Mouse (Mus musculus): ENCODE results near the gene Olfr1344.
A peak's percentile ranks its signal among the peaks of the same experiment; 100 is the strongest.
"Not testable (repeated sequence)": the region's sequence is repeated elsewhere in the genome, so short reads cannot be mapped to it uniquely, and the experiment has no call there.

Gene Olfr1344

DNA sequence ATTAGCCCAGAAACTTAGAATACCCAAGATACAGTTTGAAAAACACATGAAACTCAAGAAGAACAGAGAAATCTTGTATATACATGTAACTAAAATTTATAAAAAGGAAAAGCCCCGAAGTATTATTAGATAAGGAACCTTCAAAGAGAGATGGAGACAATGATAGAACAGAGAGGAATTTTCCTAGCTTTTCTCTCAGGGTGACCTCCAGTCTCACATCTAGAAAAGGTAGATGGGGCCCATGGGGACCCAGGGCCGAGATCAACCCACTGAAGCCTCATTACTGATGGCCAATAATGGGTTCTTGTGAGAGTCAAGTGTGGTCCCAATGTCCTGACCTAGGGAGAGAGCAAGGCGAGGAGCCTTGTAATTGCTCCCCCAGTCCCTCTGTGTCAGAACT lies at the start of gene Olfr1344:
TSS of gene Olfr1344 (plus strand) at position 301 of the 400 bp plus-strand sequence.
- no peak for DNase-seq

DNA sequence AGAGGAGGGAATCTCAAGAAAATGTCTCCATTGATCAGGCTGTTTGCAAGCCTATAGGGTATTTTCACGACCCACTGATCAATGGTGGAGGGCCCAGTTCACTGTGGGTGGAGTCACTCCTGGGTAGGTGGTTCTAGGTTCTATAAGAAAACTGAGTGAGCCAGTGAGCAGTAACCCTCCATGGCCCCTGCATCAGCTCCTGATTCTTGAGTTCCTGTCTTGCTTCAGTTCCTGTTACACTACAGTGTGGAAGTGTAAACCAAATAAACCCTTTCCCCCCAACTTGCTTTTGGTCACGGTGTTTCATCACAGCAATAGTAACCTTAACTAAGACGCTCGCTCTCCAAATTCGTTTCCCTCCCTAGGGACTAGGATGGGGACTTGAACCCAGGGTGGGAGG lies 49.5 kb upstream of the Olfr1344 start:
- no peak for DNase-seq

DNA sequence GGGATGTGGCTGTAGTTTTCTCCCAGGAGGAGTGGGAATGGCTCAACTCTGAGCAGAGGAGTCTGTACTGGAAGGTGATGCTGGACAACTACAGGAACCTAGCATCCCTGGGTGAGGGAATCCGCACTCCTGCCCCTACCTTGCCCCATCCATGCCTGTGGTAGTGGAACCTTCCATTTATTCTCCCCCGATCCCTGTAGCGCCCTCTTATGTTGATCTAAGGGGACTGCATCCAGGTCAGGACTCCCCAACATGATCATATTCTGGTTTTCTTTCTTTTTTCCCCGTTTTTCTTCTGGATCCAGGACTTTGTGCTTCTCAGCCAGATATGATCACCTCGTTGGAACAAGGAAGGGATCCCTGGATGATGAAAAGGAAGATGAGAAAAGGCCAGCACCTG lies 49.0 kb upstream of the Olfr1344 start:
- DNase-seq, result no peak

DNA sequence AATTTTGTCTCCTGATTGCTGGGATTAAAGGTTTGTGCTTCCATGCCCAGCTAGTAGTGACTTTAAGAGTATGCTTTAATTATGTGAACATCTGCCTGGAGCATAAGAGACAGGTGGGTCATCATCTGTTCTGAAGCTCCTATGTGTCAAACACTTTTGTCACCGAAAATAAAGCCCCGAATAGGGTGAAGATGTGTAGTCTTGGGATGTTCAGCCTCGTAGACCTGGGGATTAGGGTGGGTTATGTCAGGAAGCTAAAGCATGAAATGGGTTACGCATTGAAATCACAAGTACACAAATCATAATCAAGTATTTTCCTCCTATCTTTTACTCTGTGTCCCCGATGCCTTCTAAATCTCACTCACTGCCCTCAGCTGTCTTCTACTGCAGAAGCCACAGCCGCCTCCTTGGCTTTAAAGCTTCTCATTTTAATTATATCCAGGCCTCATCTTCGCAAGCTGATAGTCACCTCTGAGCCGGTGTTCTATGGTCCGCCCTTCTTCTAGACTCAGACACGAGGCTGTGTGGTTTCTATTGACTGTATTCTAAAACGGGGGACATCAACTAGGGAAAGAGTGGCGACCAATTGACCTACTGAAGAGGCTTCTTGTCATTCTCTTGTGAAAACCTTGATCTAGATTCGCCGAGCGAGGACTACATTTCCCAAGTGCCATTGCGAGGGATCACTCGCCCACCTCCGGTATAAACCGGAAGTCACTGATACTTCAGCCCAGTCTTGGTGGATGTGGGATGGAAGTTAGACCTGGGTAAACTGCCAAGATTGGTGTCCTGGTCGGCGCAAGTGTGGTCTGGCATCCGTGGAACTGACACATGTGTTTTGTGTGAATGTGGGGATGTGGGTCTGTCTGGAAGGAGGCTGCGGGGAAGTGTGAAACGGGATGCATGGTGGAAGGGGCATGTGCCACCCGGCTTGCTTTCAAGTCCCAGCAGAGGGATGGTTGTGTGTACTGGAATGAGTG lies 40.2 kb upstream of the Olfr1344 start, which contains the start of gene Smim17:
TSS of gene Smim17 (plus strand) at position 720 of the 980 bp plus-strand sequence.
- DNase-seq, result peak; percentile 40 to 55

DNA sequence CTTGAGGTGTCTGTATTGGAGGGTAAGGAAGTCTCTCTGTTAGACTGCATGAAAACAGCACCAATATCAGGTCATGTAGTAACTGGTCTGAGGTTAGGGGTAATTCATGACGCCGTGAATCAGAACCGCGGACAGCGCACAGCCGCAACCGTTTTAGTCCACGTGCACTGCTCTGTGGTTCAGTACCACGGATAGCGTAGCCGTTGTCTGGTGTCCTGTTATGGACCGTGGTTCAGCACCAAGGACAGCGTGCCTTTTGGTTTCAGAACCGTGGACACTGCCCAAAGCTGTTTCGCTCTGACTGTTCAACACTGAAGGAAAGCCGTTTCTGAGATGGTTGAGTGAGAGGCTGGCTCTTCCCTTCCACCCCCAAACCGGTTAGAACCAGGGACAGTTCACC lies 28.4 kb upstream of the Olfr1344 start, which contains the start of gene Gm20715:
TSS of gene Gm20715 (plus strand) at position 235 of the 400 bp plus-strand sequence.
- DNase-seq, result peak; percentile 63 to 66

DNA sequence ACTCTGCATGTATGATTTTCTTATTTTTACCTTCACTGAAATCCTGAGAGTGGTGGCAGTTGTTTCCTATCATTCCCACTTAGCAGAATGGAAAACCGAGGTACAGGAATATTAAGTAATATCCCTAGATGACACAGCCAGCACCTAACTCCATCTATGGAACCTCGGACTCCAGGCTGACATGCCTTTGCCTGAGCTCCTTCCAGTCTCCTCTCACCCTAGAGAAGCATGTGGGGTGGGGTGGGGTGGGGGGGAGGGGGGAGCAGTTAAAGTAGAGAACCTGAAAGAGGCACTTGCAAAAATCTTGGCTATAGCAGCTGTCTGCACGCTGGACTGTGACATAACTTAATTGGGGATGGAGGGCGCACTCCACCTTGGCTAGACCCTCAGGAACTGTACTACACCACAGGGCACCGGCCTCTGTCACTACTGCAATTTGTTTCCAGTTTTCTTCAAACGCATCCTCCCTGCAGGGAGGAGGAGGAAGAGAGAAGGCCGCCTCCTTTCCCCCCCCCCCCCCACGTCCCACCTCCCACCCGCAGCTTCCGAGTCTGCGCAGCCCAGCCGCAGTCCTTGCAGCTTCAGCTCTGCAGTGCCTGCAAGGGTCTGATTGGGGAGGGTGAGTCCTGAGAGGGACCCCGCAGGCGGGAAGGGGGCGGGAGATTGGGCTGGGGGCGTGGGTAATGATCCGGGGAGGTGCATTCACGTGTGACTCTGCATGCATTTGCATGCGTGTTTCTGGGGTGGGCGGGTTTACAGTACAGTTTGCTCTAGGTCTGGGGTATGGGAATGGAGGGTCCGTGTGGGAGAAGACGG lies 23.7 kb upstream of the Olfr1344 start:
- no peak for DNase-seq

DNA sequence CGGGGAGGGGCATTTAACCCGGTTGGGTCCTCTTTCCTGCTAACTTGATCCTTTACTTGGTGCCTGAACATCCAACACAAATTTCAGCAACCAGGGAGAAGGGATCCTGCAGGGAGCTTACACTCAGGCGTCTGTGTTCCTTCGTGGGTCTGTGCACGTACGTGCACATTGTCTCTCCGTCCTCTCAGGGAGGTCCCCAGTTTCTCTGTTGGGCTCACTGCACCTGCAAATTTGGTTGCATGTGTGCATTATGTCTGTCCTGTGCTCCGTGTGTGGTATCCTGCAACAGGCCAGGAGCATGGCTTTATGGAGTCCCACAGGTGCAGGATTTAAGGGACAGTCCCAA lies 23.1 kb upstream of the Olfr1344 start:
- no peak for DNase-seq

DNA sequence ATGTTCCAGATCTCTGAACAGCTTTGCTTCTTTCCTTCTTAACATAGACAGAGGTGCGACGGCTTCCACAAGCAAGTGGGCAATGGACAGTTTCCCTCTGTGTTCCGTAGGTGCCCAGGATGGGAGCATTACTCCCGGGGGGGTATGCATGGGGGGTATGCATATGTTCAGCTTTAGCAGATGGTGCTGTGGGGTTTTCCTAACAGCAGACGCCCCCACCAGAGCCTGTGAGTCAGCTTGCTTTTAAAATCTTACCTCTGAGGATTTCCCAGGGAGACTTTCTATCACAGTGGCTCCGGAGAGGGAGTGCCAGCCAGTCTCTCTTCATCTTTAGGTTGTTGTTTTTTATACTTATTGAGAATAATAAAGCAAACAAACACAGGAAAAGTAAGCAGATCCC lies 18.6 kb upstream of the Olfr1344 start:
- DNase-seq, result no peak

DNA sequence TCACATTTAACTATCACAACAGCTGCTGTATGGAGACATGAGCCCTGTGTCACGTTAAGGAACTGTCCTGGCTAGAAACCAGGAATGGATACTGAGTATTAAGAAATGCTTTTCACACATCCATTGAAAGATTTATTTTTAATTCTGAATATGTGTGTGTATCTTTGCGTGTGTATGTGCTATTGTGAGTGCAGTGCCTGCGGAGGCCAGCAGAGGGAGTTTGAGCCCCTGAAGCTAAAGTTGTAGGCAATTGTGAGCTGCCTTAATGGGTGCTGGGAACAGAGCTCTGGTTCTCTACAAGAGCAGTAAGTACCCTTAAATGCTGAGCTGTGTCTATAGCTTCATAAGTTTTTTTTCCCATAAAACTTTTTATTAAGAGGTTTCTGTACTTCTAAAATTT lies 9.1 kb upstream of the Olfr1344 start:
- DNase-seq, result no peak

DNA sequence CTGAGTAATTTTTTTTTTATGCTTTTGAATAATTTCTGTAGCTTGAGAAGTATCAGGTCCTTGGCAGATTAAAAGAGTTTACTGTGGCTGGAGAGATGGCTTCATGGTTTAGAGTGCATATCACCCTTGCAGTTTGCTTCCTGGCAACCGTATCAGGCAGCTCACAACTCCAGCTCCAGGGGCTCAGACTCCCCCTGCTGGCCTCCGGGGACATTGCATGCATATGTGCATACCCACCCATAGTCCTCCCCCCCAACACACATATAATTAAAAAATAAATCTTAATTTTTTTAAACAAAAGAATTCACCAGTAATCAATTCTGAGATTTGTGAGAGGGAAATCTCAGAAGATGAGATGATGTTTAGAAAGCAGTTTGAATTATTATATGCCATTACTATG lies 8.1 kb upstream of the Olfr1344 start:
- DNase-seq, result peak; percentile 26 to 35

DNA sequence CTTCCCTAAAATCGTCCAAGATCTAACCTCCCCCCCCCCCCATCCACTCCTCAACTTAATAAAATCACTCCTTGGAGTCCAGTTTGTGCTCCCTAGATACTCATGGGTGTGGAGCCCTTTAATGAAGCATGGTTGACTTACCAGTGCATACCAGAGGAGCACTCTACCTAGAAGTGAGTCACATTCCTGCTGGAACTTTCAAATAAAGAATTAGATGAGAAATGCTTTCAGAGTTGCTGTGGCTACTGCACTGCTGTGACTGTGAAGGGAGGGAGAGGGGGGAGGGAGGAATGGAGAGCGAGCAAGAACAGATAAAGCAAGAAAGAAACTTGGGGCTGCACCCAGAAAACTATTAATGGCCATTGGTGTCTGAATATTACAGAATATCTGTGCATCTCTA lies 2.7 kb downstream of the Olfr1344 start:
- no peak for DNase-seq

DNA sequence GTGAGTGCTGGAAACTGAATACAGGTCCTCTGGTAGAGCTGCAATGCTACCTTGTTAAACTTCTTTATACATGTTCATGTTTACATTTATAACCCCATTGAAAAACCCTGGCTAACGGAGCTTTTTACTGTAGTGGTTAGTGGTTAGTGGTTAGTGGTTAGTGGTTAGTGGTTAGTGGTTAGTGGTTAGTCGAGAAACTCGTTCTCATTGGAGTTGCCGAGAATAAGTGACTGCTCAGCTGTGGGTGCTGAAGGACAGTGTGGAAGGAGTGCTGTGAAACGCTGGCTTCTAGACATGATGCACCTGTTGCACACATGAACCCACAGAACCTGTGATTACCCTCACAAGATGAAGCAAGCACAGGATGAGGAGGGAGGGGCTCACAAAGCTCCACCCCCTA lies 9.3 kb downstream of the Olfr1344 start:
- DNase-seq, result no peak

DNA sequence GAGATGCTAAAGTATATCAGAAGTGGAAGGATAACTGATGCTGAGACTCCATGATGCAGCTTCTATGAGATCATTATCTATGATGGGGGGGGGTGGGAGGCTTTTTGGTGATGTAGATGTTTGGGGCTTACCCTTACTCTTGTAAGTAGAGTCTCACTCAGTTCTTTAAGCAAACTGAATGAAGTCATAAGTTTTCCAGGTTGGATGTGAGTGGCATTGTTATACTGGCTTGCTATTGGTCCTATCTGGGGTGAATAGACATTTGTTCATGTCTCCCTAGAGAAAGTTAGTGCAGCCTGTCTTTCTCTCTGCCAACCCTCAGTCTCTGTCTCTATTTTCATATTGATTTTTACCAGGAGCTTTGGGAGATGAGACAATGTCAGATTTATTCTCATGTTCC lies 17.4 kb downstream of the Olfr1344 start, which contains the start of gene Olfr1336:
TSS of gene Olfr1336 (plus strand) at position 301 of the 400 bp plus-strand sequence.
- DNase-seq, result no peak

DNA sequence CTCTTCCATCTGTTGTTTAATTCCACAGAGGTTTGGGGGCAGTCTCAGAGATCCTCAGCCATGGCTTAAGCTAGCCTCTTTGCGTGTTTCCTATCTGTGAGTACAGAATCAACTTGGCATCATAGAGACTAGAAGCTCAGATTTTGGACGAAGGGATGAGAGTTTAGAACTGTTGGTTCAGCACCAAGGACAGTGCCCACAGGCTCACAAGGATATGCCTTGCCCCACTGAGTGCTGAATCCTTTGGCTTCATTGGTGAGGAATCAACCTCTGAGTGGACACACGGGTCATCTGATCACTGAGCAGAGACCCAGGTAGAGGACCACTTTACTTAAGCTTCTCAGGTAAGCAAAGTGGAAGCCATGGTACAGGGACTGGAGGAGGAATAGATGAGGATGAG lies 17.9 kb downstream of the Olfr1344 start:
- no peak for DNase-seq

DNA sequence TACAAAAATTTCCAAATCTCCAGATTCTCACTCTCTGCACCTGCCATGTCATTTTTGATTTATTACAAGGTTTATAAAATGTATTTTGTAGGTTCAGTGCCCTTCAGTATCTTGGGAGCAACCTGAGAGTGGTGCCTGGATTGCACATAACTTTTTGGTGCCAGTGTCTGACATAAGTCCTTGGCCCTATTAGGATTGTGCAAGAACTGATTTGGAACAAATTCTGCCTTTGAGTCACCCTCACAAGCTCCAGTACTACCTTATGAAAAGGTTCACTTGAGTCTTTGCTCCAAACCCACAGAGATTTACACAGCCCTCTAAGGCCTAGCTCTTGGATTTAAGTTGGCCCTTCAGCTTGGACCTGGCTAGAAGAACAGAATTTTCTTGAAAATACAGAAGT lies 28.5 kb downstream of the Olfr1344 start, which contains the start of gene Olfr1346:
TSS of gene Olfr1346 (plus strand) at position 151 of the 400 bp plus-strand sequence.
- no peak for DNase-seq

DNA sequence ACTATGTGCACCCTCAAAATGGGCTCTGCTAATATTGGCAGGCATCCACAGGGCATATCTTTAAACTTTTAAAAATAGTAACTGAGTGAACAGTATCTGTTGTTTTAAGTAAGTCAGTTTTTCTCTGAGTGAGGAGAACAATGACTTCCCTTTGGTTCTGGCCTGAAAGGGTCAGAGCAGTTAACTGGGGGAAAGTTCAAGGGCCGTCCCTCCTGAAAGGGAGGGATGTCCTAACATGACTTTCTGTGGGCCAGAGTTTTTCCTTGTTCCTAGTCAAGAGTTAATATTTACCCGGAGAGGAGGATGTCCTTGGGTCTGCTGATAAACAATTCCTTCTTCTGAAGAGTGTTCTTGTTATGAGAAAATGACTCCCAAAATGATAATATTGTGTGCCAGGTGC lies 39.1 kb downstream of the Olfr1344 start:
- not testable (repeated sequence) for DNase-seq

DNA sequence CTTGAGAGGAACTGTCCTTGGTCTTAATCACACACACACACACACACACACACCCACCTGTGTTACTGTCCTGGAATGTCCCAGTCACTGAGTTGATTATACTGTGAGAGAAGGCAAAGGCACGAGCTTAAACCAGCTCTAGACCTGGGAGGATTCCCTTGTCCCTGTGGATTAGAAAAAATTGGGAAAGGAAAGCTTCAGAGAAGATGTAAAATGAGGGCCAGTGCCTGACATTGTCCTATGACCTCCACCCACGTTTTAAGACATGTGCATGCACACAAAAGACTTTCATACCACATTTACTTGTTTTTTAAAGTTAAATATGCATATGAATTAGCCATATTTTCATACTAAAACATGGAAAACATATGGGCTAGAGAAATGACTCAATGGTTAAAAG lies 48.4 kb downstream of the Olfr1344 start, which contains the start of gene Olfr5:
TSS of gene Olfr5 (minus strand) at position 101 of the 400 bp plus-strand sequence.
- DNase-seq, result no peak
